Mouse (Mus musculus) heart, embryonic 11.5 days (tissue): ENCODE results near the gene Gstm5. TPM values are rescaled to one million over a fixed set of nuclear protein-coding genes. Genes with fewer than 3 reads are reported as not detected.
"Not testable (repeated sequence)": the region's sequence is repeated elsewhere in the genome, so short reads cannot be mapped to it uniquely, and the experiment has no call there.

Experiments
- ATAC-seq: fragments of 200-750 bp; cut with Nextera tagmentation; replicated peaks from 2 replicates; pipeline ENCODE4 v1.8.0; 2017; ENCODE audit warnings: moderate library complexity; ENCODE audit not compliant: insufficient number of reproducible peaks, low FRiP score, low TSS enrichment
- H3K27ac ChIP-seq: fragments of 300-500 bp; sonication (generic); 2 replicates; pipeline ENCODE4 v1.5.1; 2014; ENCODE audit warnings: mild to moderate bottlenecking, low read depth, low read length
- H3K27me3 ChIP-seq: fragments of 300-500 bp; sonication (generic); 2 replicates; pipeline ENCODE4 v1.6.1; 2014; ENCODE audit warnings: mild to moderate bottlenecking, low read length, mixed read lengths; ENCODE audit not compliant: control insufficient read depth, insufficient read depth
- H3K36me3 ChIP-seq: fragments of 300-500 bp; sonication (generic); 2 replicates; pipeline ENCODE4 v1.6.1; 2014; ENCODE audit warnings: mild to moderate bottlenecking, low read length, moderate library complexity, mixed read lengths; ENCODE audit not compliant: control insufficient read depth, insufficient read depth
- H3K4me1 ChIP-seq: fragments of 300-500 bp; sonication (generic); 2 replicates; pipeline ENCODE4 v1.6.1; 2014; ENCODE audit warnings: low read length; ENCODE audit not compliant: control insufficient read depth, insufficient read depth
- H3K4me2 ChIP-seq: fragments of 300-500 bp; sonication (generic); 2 replicates; pipeline ENCODE4 v1.6.1; 2014; ENCODE audit warnings: mild to moderate bottlenecking, moderate library complexity
- H3K4me3 ChIP-seq: fragments of 300-500 bp; sonication (generic); 2 replicates; pipeline ENCODE4 v1.5.1; 2014; ENCODE audit warnings: low read depth, low read length
- H3K9ac ChIP-seq: fragments of 300-500 bp; sonication (generic); 2 replicates; pipeline ENCODE4 v1.6.1; 2014; ENCODE audit warnings: mild to moderate bottlenecking, low read depth, low read length, moderate library complexity
- H3K9me3 ChIP-seq: fragments of 300-500 bp; sonication (generic); replicated peaks from 2 replicates; pipeline ENCODE4 v1.6.1; 2016; ENCODE audit warnings: low read length; ENCODE audit not compliant: control insufficient read depth
- WGBS: fragments of 180-500 bp; shearing (Covaris S2); extraction: QIAGEN DNeasy Blood & Tissue Kit; methylation state at CpG from one replicate; pipeline ENCODE4 v1.1.7; 2014; ENCODE audit not compliant: insufficient replicate concordance; 5-methylcytosine and 5-hydroxymethylcytosine counted together
- polyA plus RNA-seq: library from polyadenylated mRNA; unstranded; fragments of >200 nt; fragmentation: Nextera tagmentation; extraction: Ambion mirVana; gene quantifications from 2 replicates; pipeline ENCODE4 v1.2.1, GENCODE M21; 2014

Gene Gstm5
- polyA plus RNA-seq, 1 experiment from 2014 or later = 131 TPM

DNA sequence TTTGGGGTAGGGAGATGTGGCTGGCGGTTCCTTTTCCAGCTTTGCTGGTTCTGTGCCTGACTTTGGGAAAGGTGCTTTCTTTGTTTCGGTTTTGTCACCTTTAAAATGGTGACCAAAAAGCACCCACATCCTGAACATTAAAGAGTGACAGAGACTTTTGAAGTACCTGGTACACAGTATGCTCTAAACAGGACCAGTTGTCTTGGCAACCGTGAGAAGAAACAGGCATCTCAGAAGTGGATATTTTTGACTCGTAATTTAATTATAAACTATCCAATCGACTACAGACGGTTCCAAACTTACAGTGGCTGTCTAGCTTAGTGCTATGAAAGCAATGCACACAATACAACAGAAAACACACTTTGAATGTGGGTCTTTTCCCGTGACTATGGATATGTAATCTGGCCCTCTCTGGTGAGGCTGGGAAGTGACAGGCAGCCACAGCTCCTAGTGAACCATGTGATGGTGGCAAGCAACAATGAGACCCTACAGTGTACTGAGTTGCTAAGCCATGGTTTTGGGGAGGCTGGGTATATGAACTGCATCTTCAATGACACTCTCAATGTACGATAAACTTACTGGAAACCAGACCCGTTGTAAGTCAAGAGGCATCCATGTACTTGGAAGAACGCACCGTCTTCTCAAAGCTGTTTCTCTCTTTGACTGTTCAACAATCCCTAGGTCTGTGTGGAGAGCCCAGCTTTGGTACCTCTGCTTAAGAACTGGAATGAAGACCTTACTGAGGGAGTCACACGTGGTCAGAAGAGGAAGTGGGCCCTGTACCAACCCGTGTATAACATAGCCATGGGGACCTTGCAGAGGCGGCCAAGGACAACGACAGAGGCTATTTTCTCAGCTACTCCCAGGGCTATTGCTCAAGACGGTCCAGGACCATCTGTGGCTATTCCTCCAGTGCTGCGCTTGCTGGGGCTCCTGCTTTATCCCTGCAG, 42.1 kb upstream of the Gstm5 start:
- H3K4me3 ChIP-seq = no peak overlapping the region
- H3K4me1 ChIP-seq = peaks cover 21% of the 10 kb centered on the region
- no peak for ATAC-seq
- no peak overlapping the region for H3K9ac ChIP-seq
- no peak overlapping the region for H3K27ac ChIP-seq
- WGBS = 80% methylated on average over 17 of the region's 17 CpGs
- no peak overlapping the region for H3K4me2 ChIP-seq
- no peaks in the 10 kb centered on the region for H3K27me3 ChIP-seq
- H3K36me3 ChIP-seq = no peaks in the 10 kb centered on the region
- H3K9me3 ChIP-seq = no peaks in the 10 kb centered on the region

- Histone ChIP-seq H3K9me3 (no peaks in the 10 kb centered on the region), H3K4me1 (peaks cover 7% of the 10 kb centered on the region), H3K27ac (no peak overlapping the region), H3K27me3 (no peaks in the 10 kb centered on the region), H3K4me2 (no peak overlapping the region), H3K36me3 (no peaks in the 10 kb centered on the region), H3K4me3 (no peak overlapping the region), H3K9ac (no peak overlapping the region)
- 70% methylated on average over 13 of the region's 13 CpGs for WGBS
- no peak for ATAC-seq
Measured at GRCm38 (mm10) chr3:107855368-107855767, 40.3 kb upstream of the Gstm5 start.

- WGBS = 39% methylated on average over 6 of the region's 6 CpGs
- ATAC-seq = no peak
- Histone ChIP-seq H3K4me2 (no peak overlapping the region), H3K27ac (no peak overlapping the region), H3K9ac (no peak overlapping the region), H3K27me3 (no peaks in the 10 kb centered on the region), H3K4me1 (no peaks in the 10 kb centered on the region; the same call in 1 of the 2 replicates), H3K4me3 (no peak overlapping the region), H3K9me3 (no peaks in the 10 kb centered on the region), H3K36me3 (no peaks in the 10 kb centered on the region)
Measured at GRCm38 (mm10) chr3:107857646-107858045, 38.0 kb upstream of the Gstm5 start.

DNA sequence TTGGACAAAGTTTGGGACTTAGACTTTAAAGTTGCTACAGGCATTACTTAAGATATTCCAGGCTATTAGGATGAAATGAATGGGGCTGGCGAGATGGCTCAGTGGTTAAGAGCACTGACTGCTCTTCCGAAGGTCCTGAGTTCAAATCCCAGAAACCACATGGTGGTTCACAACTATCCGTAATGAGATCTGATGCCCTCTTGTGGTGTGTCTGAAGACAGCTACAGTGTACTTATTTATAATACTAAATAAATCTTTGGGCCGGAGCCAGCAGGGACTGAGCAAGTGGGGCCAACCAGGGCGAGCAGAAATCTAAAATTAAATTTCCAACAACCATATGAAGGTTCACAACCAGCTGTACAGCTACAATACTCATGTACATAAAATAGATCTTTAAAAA, 34.1 kb upstream of the Gstm5 start:
- not testable (repeated sequence) for ATAC-seq, H3K36me3 ChIP-seq, H3K9me3 ChIP-seq, H3K27me3 ChIP-seq, H3K9ac ChIP-seq, H3K4me2 ChIP-seq, H3K4me3 ChIP-seq, H3K27ac ChIP-seq, H3K4me1 ChIP-seq
- WGBS = 80% methylated on average over 5 of the region's 5 CpGs

GRCm38 (mm10) chr3:107862471-107862870, 33.1 kb upstream of the Gstm5 start:
- Histone ChIP-seq H3K4me1 (no peaks in the 10 kb centered on the region), H3K27ac (no peak overlapping the region), H3K4me3 (no peak overlapping the region), H3K9me3 (no peaks in the 10 kb centered on the region), H3K27me3 (no peaks in the 10 kb centered on the region), H3K36me3 (no peaks in the 10 kb centered on the region), H3K4me2 (no peak overlapping the region), H3K9ac (no peak overlapping the region)
- ATAC-seq = no peak
- WGBS = 47% methylated on average over 2 of the region's 2 CpGs

DNA sequence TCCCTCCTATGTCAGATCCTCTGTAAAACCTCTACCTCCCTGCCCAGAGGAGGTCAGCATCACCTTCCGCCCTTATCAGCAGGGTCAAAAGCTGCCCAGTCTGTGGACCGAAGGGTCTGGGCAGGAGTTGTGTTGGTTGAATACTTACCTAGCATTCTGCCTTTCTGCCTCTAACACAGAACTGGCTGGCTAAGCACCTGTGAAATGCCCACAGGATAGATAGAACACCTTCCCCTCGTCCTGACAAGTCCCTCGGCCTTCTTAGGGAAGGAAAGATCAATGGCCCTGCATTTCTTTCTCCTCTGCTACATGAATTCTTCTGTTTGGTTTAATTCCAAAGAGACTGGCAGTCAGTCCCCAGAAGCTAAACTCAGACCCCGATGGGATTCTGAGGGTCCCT, 32.1 kb upstream of the Gstm5 start:
- Histone ChIP-seq H3K9me3 (no peaks in the 10 kb centered on the region), H3K27ac (no peak overlapping the region), H3K4me3 (no peak overlapping the region), H3K4me1 (no peaks in the 10 kb centered on the region), H3K27me3 (no peaks in the 10 kb centered on the region), H3K9ac (no peak overlapping the region), H3K4me2 (no peak overlapping the region), H3K36me3 (no peaks in the 10 kb centered on the region)
- 68% methylated on average over 5 of the region's 5 CpGs for WGBS
- no peak for ATAC-seq

DNA sequence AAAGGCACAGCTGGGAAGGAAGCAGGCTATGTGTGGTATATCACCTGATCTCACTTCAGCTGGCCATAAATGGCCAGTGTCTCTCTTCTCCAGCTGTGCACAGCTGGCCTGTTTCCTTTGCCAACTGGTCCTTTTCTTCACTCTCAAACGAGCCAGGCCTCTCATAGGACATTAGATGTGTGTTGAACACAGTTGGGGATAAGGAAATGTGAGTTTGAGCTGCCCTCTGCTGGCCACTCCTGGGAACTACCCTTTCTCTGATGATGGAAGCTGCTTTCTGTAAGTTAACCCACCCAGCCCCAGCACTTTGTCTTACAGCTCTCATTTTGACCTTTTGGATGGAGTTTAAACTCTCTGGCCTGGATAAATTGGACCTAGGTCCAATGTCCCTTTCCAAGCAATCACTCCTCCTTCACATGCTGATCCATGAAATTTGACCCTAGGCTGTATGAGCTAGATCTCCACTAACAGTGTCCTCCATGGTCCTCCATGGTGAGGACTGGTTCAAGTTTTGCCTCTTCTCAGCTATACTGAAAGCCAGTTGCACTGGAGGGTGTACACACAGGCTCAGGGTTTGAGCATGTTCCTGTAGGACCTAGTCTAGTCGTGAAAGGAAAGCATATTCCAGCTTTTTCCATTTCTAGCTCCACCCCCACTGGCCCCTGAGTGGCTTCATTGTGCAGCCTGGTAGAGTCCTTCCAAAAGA, 31.6 kb upstream of the Gstm5 start:
- ATAC-seq = 0 out of 2 replicates have a peak, but pooled peaks have one; percentile 49
- Histone ChIP-seq H3K27ac (no peak overlapping the region), H3K4me1 (no peaks in the 10 kb centered on the region), H3K9ac (no peak overlapping the region), H3K9me3 (no peaks in the 10 kb centered on the region), H3K4me3 (no peak overlapping the region), H3K36me3 (no peaks in the 10 kb centered on the region), H3K4me2 (no peak overlapping the region), H3K27me3 (no peaks in the 10 kb centered on the region)
- WGBS = 6% methylated on average over 2 of the region's 2 CpGs

DNA sequence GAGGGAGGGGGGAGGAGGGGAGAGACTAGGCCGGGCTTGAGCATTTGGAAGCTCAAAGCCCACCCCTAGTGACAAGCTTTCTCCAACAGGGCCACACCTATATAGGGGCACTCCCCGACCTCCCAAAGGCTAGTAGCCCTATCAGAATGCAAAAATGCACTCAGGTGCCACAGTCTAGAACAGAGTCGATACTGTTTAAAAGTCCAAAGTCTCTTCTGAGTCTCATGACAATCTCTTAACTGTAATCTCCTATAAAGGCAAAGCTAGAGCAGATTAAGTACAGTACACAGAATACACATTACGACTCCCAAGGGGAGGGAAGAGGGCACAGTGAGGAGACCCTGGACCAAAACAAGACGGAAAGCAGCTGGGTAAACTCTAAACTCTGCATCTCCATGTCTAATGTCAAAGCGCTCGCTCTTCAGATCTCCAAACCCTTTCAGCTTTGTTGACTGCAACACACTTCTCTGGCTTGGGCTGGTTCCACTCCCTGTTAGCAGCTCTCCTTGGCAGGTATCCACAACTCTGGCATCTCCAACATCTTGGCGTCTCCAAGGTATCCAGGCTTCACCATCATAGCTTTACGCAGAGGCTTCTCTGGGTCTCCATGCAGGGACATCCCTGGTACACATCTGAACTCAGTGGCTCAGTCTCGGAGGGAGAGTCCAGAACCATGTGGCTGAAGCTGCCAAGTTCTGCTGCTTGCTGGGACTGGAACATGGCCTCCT, 30.1 kb upstream of the Gstm5 start:
- no peak overlapping the region for H3K4me2 ChIP-seq
- no peaks in the 10 kb centered on the region for H3K36me3 ChIP-seq
- no peak for ATAC-seq
- no peak overlapping the region for H3K27ac ChIP-seq
- H3K27me3 ChIP-seq = no peaks in the 10 kb centered on the region
- no peaks in the 10 kb centered on the region for H3K9me3 ChIP-seq
- no peak overlapping the region for H3K9ac ChIP-seq
- H3K4me3 ChIP-seq = no peak overlapping the region
- no peaks in the 10 kb centered on the region for H3K4me1 ChIP-seq
- 68% methylated on average over 10 of the region's 10 CpGs for WGBS
